Mouse (Mus musculus) spleen, postnatal 0 days (tissue): ENCODE data around the gene Slc16a10. TPM values are rescaled to one million over a fixed set of nuclear protein-coding genes. Genes with fewer than 3 reads are reported as not detected.

Source experiments
- polyA plus RNA-seq: library from polyadenylated mRNA; unstranded; fragments of >200 nt; fragmentation: Nextera tagmentation; extraction: Ambion mirVana; gene quantifications from 2 replicates; pipeline ENCODE4 v1.2.1, GENCODE M21; 2015

Gene Slc16a10
- 54.9 and 64.2 TPM in 2 replicates for polyA plus RNA-seq

DNA sequence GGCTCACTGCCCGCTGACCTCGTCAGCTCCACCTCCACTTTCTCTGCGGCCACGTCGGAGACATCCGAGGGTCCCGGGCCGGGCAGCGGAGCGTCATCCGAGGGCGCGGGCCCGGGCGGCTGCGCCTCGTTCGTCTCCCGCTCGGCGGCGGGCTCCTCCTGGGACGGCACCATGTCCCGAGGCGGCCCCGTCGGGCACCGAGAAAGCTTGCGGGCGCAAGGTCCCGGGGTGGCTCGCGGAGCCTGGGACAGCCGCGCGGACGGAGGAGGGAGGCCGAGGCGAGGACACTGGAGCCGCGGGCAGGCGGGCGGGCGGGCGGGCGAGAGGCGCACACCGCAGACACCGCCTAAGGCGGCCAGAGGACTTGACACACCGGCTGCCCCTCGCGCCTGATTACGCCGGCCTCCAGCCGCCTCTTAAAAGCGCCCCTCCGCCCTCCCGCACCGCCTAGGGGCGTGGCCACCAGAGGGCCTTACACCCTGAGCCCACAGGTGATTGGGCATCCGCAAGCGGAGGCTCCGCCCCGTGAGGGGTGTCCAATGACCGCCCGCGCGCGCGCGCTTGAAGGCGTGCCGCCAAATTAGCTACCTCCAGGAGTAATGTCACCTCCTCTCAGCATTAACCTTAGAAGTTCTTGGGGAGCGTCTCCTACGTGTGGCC is at the start of gene Slc16a10:
TSS of gene Slc16a10 (minus strand) at position 395 of the 660 bp plus-strand sequence.

DNA sequence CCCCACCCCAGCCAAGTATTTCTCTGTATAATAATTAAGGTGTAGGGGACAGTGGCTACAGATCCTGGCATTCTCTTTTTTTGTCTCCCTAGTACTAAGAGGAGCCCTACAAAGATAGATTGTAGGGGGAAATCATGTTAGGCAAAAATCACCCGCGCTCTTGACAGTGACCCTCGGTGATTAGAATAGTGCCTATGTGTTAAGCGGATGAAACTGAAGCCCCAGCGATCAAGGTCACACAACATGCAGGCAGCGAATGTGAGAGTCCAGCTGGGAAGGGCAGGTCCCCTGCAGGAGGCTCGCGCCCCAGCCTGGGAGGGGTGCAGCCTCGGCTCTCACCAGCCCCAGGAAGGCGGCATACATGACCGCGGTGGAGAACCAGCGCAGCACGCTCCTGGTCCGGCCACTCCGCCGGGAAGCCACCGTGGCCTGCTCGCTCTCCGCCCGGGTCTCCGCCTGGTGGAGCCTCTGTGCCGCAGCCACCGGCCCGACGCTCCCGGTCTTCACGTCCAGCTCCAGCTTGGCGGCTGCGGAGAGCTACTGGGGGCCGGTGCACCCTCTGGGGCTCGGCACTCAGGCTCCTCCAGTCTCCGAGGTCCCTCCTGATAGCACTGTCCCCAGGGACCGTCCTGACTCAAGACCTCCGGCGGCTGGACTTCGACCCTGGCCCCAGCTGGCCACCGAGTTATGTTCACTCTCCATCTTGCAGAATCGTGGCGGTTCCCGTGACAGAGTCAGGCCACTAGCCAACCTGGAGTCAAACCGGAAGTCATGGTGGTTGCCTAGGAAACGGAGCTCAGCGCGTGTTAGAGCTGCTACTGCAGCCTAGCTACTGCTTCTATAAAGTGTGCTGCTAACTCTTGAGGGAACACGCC is 117.3 kb downstream of the Slc16a10 start, which contains the start of gene Mfsd4b1:
TSS of gene Mfsd4b1 (minus strand) at position 715 of the 875 bp plus-strand sequence.

DNA sequence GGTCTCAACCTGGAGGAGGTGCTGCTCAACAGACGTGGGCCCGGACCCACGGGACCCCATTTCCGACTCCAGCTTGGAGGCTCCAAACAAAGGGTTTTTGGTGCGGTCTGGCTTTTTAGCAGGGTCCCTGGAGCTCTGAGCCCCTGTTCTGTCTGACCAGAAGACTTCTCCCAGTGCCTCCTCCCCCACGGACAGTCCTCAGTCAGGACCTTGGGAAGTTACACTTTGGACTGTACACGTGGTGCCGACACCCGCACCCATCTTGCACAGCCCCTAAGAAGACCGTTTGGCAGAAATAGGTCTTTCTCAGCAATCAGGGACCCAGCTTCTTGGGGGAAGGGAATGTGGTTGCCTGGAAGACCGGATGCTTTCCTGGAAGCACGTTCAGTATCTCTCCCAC is 155.6 kb downstream of the Slc16a10 start, which contains the start of gene Mfsd4b5:
TSS of gene Mfsd4b5 (minus strand) at position 181 of the 400 bp plus-strand sequence.

Other genes starting within 250 kb of the Slc16a10 start
- 2.4 and 3.0 TPM in 2 replicates for gene Mfsd4b4, start 243.0 kb downstream of the Slc16a10 start, polyA plus RNA-seq
- not detected in 2 replicates for gene Mfsd4b2, start 215.3 kb downstream of the Slc16a10 start, polyA plus RNA-seq
- gene Mfsd4b3, start 182.1 kb downstream of the Slc16a10 start, polyA plus RNA-seq = 0.14 and 0.15 TPM in 2 replicates
- gene Mfsd4b5, start 155.6 kb downstream of the Slc16a10 start, polyA plus RNA-seq = 0.10 TPM in 1 of 2 replicates, not detected in the other
- gene Mfsd4b1, start 117.0 kb downstream of the Slc16a10 start, polyA plus RNA-seq = not detected in 2 replicates
- 48.2 and 48.5 TPM in 2 replicates for gene Rpf2, start 104.8 kb upstream of the Slc16a10 start, polyA plus RNA-seq
- 39.6 and 40.4 TPM in 2 replicates for gene Gtf3c6, start 115.8 kb upstream of the Slc16a10 start, polyA plus RNA-seq
- 58.6 and 71.2 TPM in 2 replicates for gene Amd1, start 159.9 kb upstream of the Slc16a10 start, polyA plus RNA-seq
- gene Cdk19, start 197.3 kb upstream of the Slc16a10 start, polyA plus RNA-seq = 6.7 and 8.6 TPM in 2 replicates